Comparison of ENCODE assay signal across 8 mouse cellular contexts in genomic region chr8:119574437-119575365, GRCm38 (mm10). TPM values are rescaled to one million over a fixed set of nuclear protein-coding genes. Genes with fewer than 3 reads are reported as not detected.
DNase-seq lines count a peak whose midpoint lies in the region; ATAC-seq and TF ChIP-seq lines count a peak whose summit lies in the region.

TSS of gene Hsdl1 (minus strand) at chr8:119575183.
TSS of gene Dnaaf1 (plus strand) at chr8:119575235.

- peak; percentile 96 for DNase-seq in brain, embryonic 14.5 days (ENCODE audit: low read depth)
- peak; percentile 63 for DNase-seq in liver, adult 2 months (ENCODE audit: extremely low read depth, low read depth, low spot score)
- DNase-seq in spleen, postnatal 36 days (ENCODE audit: low spot score in 2 of 2) = peak; percentile 94 to 95

- TF ChIP-seq CTCF in C2C12 (IDR thresholded peaks at IDR 0.05; ENCODE audit: control insufficient read depth, insufficient read depth, insufficient read length) = no peak
- peak; percentile 30; the same call in 1 of the 2 replicates for TF ChIP-seq CTCF in brain, embryonic 14.5 days (IDR thresholded peaks at IDR 0.05; ENCODE audit: borderline replicate concordance, extremely low read depth, insufficient read depth, insufficient read length)
- TF ChIP-seq CTCF in liver, adult 2 months (IDR thresholded peaks at IDR 0.05; ENCODE audit: low read depth, low read length) = no peak; the same call in 1 of the 2 replicates

- peak within 1 kb of the TSS; percentile 90 for H3ac ChIP-seq in C2C12 (ENCODE audit: control insufficient read depth, insufficient read length, low read depth)

- ATAC-seq in erythroblast, adult 5-6 weeks (replicated peaks; ENCODE audit: low FRiP score, poor library complexity, severe bottlenecking) = peak; percentile 90
- peak; percentile 89 for ATAC-seq in heart, embryonic 11.5 days (replicated peaks; ENCODE audit: insufficient number of reproducible peaks, low FRiP score, low TSS enrichment)
- ATAC-seq in kidney, embryonic 16.5 days (ENCODE audit: low FRiP score, low TSS enrichment) = peak; percentile 88
- peak; percentile 72 for ATAC-seq in monocyte, adult 5-6 weeks (replicated peaks; ENCODE audit: insufficient number of reproducible peaks, low FRiP score, low TSS enrichment, poor library complexity, severe bottlenecking)

- TF ChIP-seq POLR2A in brain, embryonic 14.5 days (IDR thresholded peaks at IDR 0.05; ENCODE audit: borderline replicate concordance, extremely low read depth, insufficient read depth, insufficient read length, poor library complexity, severe bottlenecking) = peak; percentile 98
- peak; percentile 35; the same call in 1 of the 2 replicates for TF ChIP-seq POLR2A in liver, adult 2 months (IDR thresholded peaks at IDR 0.05; ENCODE audit: extremely low read depth, insufficient read depth, low read length)

- H3K27me3 ChIP-seq in C2C12 (ENCODE audit: control insufficient read depth, insufficient read depth, insufficient read length) = peaks cover 37% of the 10 kb centered on the region
- H3K27me3 ChIP-seq in heart, embryonic 11.5 days (ENCODE audit: control insufficient read depth, insufficient read depth, low read length) = peaks cover 21% of the 10 kb centered on the region
- 0 out of 2 replicates have a peak, but pooled peaks cover 10% of the 10 kb centered on the region for H3K27me3 ChIP-seq in kidney, embryonic 16.5 days (ENCODE audit: insufficient read depth, low read length)
- no peaks in the 10 kb centered on the region for H3K27me3 ChIP-seq in liver, adult 2 months (ENCODE audit: control insufficient read depth, insufficient read depth, low read length)

- no peaks in the 10 kb centered on the region for H3K36me3 ChIP-seq in C2C12 (ENCODE audit: control insufficient read depth, insufficient read depth)
- no peaks in the 10 kb centered on the region for H3K36me3 ChIP-seq in heart, embryonic 11.5 days (ENCODE audit: control insufficient read depth, insufficient read depth, low read length)
- H3K36me3 ChIP-seq in kidney, embryonic 16.5 days (ENCODE audit: insufficient read depth, low read length) = no peaks in the 10 kb centered on the region
- no peaks in the 10 kb centered on the region for H3K36me3 ChIP-seq in liver, adult 2 months (ENCODE audit: control insufficient read depth, insufficient read depth, low read length)

- 0 out of 2 replicates have a peak within 1 kb of the TSS, but pooled peaks have one; percentile 3 for H3K27ac ChIP-seq in heart, embryonic 11.5 days (ENCODE audit: low read depth, low read length)
- peak within 1 kb of the TSS; percentile 4 for H3K27ac ChIP-seq in kidney, embryonic 16.5 days (ENCODE audit: low read length)
- 0 out of 2 replicates have a peak within 1 kb of the TSS, but pooled peaks have one; percentile 7 for H3K27ac ChIP-seq in liver, adult 2 months (replicated peaks; ENCODE audit: insufficient read depth, low read depth, low read length)

- H3K9ac ChIP-seq in heart, embryonic 11.5 days (ENCODE audit: low read depth, low read length) = peak within 1 kb of the TSS; percentile 73
- peak within 1 kb of the TSS; percentile 70 for H3K9ac ChIP-seq in kidney, embryonic 16.5 days (replicated peaks; ENCODE audit: low read length)
- H3K9ac ChIP-seq in liver, adult 2 months (ENCODE audit: low read depth, low read length) = peak within 1 kb of the TSS; percentile 81

- 0 out of 2 replicates have a peak, but pooled peaks cover 13% of the 10 kb centered on the region for H3K4me1 ChIP-seq in heart, embryonic 11.5 days (ENCODE audit: control insufficient read depth, insufficient read depth, low read length)
- peaks cover 9% of the 10 kb centered on the region; the same call in 1 of the 2 replicates for H3K4me1 ChIP-seq in kidney, embryonic 16.5 days (ENCODE audit: insufficient read depth, low read length)
- H3K4me1 ChIP-seq in liver, adult 2 months (ENCODE audit: control insufficient read depth, insufficient read depth, low read length) = peaks cover 6% of the 10 kb centered on the region

- peaks cover 11% of the 10 kb centered on the region for H3K79me2 ChIP-seq in C2C12 (ENCODE audit: control insufficient read depth, insufficient read depth)
- H3K79me2 ChIP-seq in liver, adult 2 months (ENCODE audit: control insufficient read depth, insufficient read depth, low read length) = peaks cover 15% of the 10 kb centered on the region; the same call in 1 of the 2 replicates

- no peaks in the 10 kb centered on the region for H3K9me3 ChIP-seq in heart, embryonic 11.5 days (replicated peaks; ENCODE audit: control insufficient read depth, low read length)
- no peaks in the 10 kb centered on the region for H3K9me3 ChIP-seq in kidney, embryonic 16.5 days (ENCODE audit: low read length)

- H3K4me2 ChIP-seq in heart, embryonic 11.5 days = peak within 1 kb of the TSS; percentile 89
- H3K4me2 ChIP-seq in kidney, embryonic 16.5 days (replicated peaks; ENCODE audit: low read depth, low read length) = peak within 1 kb of the TSS; percentile 73

- WGBS in heart, embryonic 11.5 days (ENCODE audit: insufficient replicate concordance) = under 1% methylated on average over 97 of the region's 97 CpGs
- WGBS in kidney, embryonic 16.5 days = under 1% methylated on average over 69 of the region's 97 CpGs
- under 1% methylated on average over 93 of the region's 97 CpGs for WGBS in liver, adult 2 months

- peak within 1 kb of the TSS; percentile 53 for H3K4me3 ChIP-seq in C2C12 (ENCODE audit: insufficient read depth, poor library complexity, severe bottlenecking)
- H3K4me3 ChIP-seq in heart, embryonic 11.5 days (ENCODE audit: low read depth, low read length) = peak within 1 kb of the TSS; percentile 70
- H3K4me3 ChIP-seq in kidney, embryonic 16.5 days (ENCODE audit: low read length) = peak within 1 kb of the TSS; percentile 83
- H3K4me3 ChIP-seq in liver, adult 2 months (ENCODE audit: insufficient read depth, low read depth, low read length) = peak within 1 kb of the TSS; percentile 78

- H3K79me3 ChIP-seq in C2C12 (ENCODE audit: low read depth) = no peaks in the 10 kb centered on the region

TF ChIP-seq in C2C12, 6 proteins besides CTCF, POLR2A, EP300 and RAD21:
- TF ChIP-seq MYOD1 (IDR thresholded peaks at IDR 0.05; ENCODE audit: control insufficient read depth, insufficient read length, low read depth) (no peak), MAX (IDR thresholded peaks at IDR 0.05) (peak; percentile 49), USF1 (IDR thresholded peaks at IDR 0.05; ENCODE audit: low read depth) (peak; percentile 78)
TF ChIP-seq in C2C12: peak in this region for 2.

RNA-seq across cellular contexts. Expression of gene Hsdl1, which starts in this region (rescaled TPM):
- 11.0 TPM for polyA plus RNA-seq in C2C12 (2012; fragmentation: generic; extraction: Trizol)
- 69.1 and 101 TPM in 2 replicates for polyA plus RNA-seq in brain, embryonic 14.5 days (2012; rRNA removed)
- 2.3 and 7.9 TPM in 2 replicates for total RNA-seq in erythroblast, adult 5-6 weeks (2015; ENCODE audit: low replicate concordance)
- total RNA-seq in erythroblast, adult 5-6 weeks (2017; ENCODE audit: low replicate concordance) = 9.9 and 12.0 TPM in 2 replicates
- 36.3 and 37.3 TPM in 2 replicates for polyA plus RNA-seq in heart, embryonic 11.5 days (2014; fragmentation: Nextera tagmentation; extraction: Ambion mirVana)
- 39.8 and 43.1 TPM in 2 replicates for polyA plus RNA-seq in kidney, embryonic 16.5 days (2015; fragmentation: Nextera tagmentation; extraction: Ambion mirVana)
- 7.8 and 8.6 TPM in 2 replicates for total RNA-seq in liver, adult 2 months (2014; rRNA removed)
- polyA plus RNA-seq in liver, adult 2 months (2012; rRNA removed) = 6.1 and 7.8 TPM in 2 replicates
- 25.5 to 34.2 TPM (median 27.4 TPM) in 3 replicates for total RNA-seq in monocyte, adult 5-6 weeks (2017)

RNA-seq across cellular contexts. Expression of gene Dnaaf1, which starts in this region (rescaled TPM):
- polyA plus RNA-seq in C2C12 (2012; fragmentation: generic; extraction: Trizol) = 0.01 TPM
- polyA plus RNA-seq in brain, embryonic 14.5 days (2012; rRNA removed) = 0.40 and 0.44 TPM in 2 replicates
- total RNA-seq in erythroblast, adult 5-6 weeks (2015; ENCODE audit: low replicate concordance) = not detected in 2 replicates
- not detected in 2 replicates for total RNA-seq in erythroblast, adult 5-6 weeks (2017; ENCODE audit: low replicate concordance)
- polyA plus RNA-seq in heart, embryonic 11.5 days (2014; fragmentation: Nextera tagmentation; extraction: Ambion mirVana) = 0.26 and 0.38 TPM in 2 replicates
- 0.27 and 0.37 TPM in 2 replicates for polyA plus RNA-seq in kidney, embryonic 16.5 days (2015; fragmentation: Nextera tagmentation; extraction: Ambion mirVana)
- total RNA-seq in liver, adult 2 months (2014; rRNA removed) = not detected in 2 replicates
- polyA plus RNA-seq in liver, adult 2 months (2012; rRNA removed) = not detected in 2 replicates
- total RNA-seq in monocyte, adult 5-6 weeks (2017) = 1.3 TPM in 1 of 3 replicates, not detected in the others

Comparison
In these comparisons a context has a peak if more than half of its experiments do, and no peak if none do; other contexts are left out.
1. Peak in every context shown above with its lines: DNase-seq, ATAC-seq, H3K4me3 ChIP-seq and H3K27ac ChIP-seq.